Mouse (Mus musculus) MEL (cell line): ENCODE data around the gene Msi2.

Experiments
- CHD1 ChIP-seq: IDR thresholded peaks from 2 replicates; pipeline ENCODE4 v1.6.1; 2012; ENCODE audit warnings: low read depth, mild to moderate bottlenecking, inconsistent platforms, low read length, improper control_type of control experiment
- CHD2 ChIP-seq: IDR thresholded peaks from 2 replicates; pipeline ENCODE4 v1.6.1; 2011; ENCODE audit warnings: low read length, improper control_type of control experiment
- CTCF ChIP-seq, 3 experiments: IDR thresholded peaks in 2 of 3; conservative IDR thresholded peaks in 1 of 3; 2 replicates each; pipeline ENCODE4 v1.5.1; 2011 to 2012; ENCODE audit warnings: low read length in 3 of 3, low read depth in 2 of 3, mild to moderate bottlenecking in 2 of 3, improper control_type of control experiment in 1 of 3, inconsistent platforms in 1 of 3, mixed read lengths in 1 of 3, moderate library complexity in 1 of 3; ENCODE audit not compliant: control insufficient read depth in 1 of 3, insufficient read depth in 1 of 3, poor library complexity in 1 of 3, severe bottlenecking in 1 of 3
- EP300 ChIP-seq, 2 experiments: IDR thresholded peaks; 2 replicates each; pipeline ENCODE4 v1.6.1; 2011; ENCODE audit warnings: improper control_type of control experiment in 2 of 2, low read length in 2 of 2, low read depth in 1 of 2, mild to moderate bottlenecking in 1 of 2
- MAX ChIP-seq: IDR thresholded peaks from 2 replicates; pipeline ENCODE4 v1.6.1; 2011; ENCODE audit warnings: low read length, improper control_type of control experiment
- MEF2A ChIP-seq: IDR thresholded peaks from 2 replicates; pipeline ENCODE4 v1.6.1; 2014; ENCODE audit warnings: low read depth, mild to moderate bottlenecking, inconsistent platforms, low read length, improper control_type of control experiment; ENCODE audit not compliant: poor library complexity, insufficient replicate concordance, severe bottlenecking; ENCODE audit errors: extremely low read depth
- MXI1 ChIP-seq: IDR thresholded peaks from 2 replicates; pipeline ENCODE4 v1.6.1; 2011; ENCODE audit warnings: mild to moderate bottlenecking, low read depth, low read length, improper control_type of control experiment
- POLR2A ChIP-seq, 2 experiments: IDR thresholded peaks; 2 replicates each; pipeline ENCODE4 v1.6.1; 2011 to 2012; ENCODE audit warnings: low read length in 2 of 2, mild to moderate bottlenecking in 2 of 2, control low read depth in 1 of 2, improper control_type of control experiment in 1 of 2, low read depth in 1 of 2, moderate library complexity in 1 of 2; ENCODE audit not compliant: control insufficient read depth in 1 of 2, insufficient read depth in 1 of 2, poor library complexity in 1 of 2
- RCOR1 ChIP-seq: IDR thresholded peaks from 2 replicates; pipeline ENCODE4 v1.6.1; 2012; ENCODE audit warnings: low read depth, mild to moderate bottlenecking, inconsistent platforms, low read length, improper control_type of control experiment
- USF2 ChIP-seq, 2 experiments: IDR thresholded peaks; 2 replicates each; pipeline ENCODE4 v1.6.1; 2011 to 2012; ENCODE audit warnings: improper control_type of control experiment in 2 of 2, low read length in 2 of 2, borderline replicate concordance in 1 of 2, inconsistent platforms in 1 of 2, low read depth in 1 of 2, mild to moderate bottlenecking in 1 of 2; ENCODE audit not compliant: insufficient read depth in 1 of 2

- no peak for TF ChIP-seq CTCF (IDR thresholded peaks at IDR 0.05 in 2 of 3, conservative IDR thresholded peaks at IDR 0.05 in 1 of 3; ENCODE audit: control insufficient read depth in 1 of 3, insufficient read depth in 1 of 3, low read depth in 2 of 3, low read length in 3 of 3, poor library complexity in 1 of 3, severe bottlenecking in 1 of 3)
- no peak for TF ChIP-seq USF2 (IDR thresholded peaks at IDR 0.05; ENCODE audit: borderline replicate concordance in 1 of 2, insufficient read depth in 1 of 2, low read depth in 1 of 2, low read length in 2 of 2)
- TF ChIP-seq POLR2A (IDR thresholded peaks at IDR 0.05; ENCODE audit: control insufficient read depth in 1 of 2, insufficient read depth in 1 of 2, low read depth in 1 of 2, low read length in 2 of 2, poor library complexity in 1 of 2): no peak
- TF ChIP-seq CHD2: no peak
- no peak for TF ChIP-seq MAX
- TF ChIP-seq MEF2A: no peak
- no peak for TF ChIP-seq CHD1
- no peak for TF ChIP-seq MXI1
- TF ChIP-seq RCOR1: no peak
- no peak for TF ChIP-seq EP300 (IDR thresholded peaks at IDR 0.05; ENCODE audit: low read depth in 1 of 2, low read length in 2 of 2)
These were observed 404.8 kb downstream of the Msi2 start for GRCm38 (mm10) chr11:88313512-88313911.
